Mouse (Mus musculus) right cerebral cortex, postnatal 25 days (tissue): Measurements from ENCODE around the gene Rnls.
"Not testable (repeated sequence)": the region's sequence is repeated elsewhere in the genome, so short reads cannot be mapped to it uniquely, and the experiment has no call there.

Experiments used
- DNase-seq: peaks from one replicate; pipeline ENCODE4 v3.0.0; 2022

Rnls gene

GRCm38 (mm10) chr19:33391651-33392382, at the start of gene Rnls:
Gene Rnls (minus strand): TSS chr19:33392295.
- peak; percentile 83 for DNase-seq

- DNase-seq, result no peak
Measured at GRCm38 (mm10) chr19:33429457-33429856, 37.4 kb upstream of the Rnls start.

- DNase-seq, result not testable (repeated sequence)
Measured at GRCm38 (mm10) chr19:33419368-33419767, 27.3 kb upstream of the Rnls start.

- no peak for DNase-seq
Measured at GRCm38 (mm10) chr19:33380825-33381224, 11.3 kb downstream of the Rnls start.

- DNase-seq, result no peak
Measured at GRCm38 (mm10) chr19:33380386-33380785, 11.7 kb downstream of the Rnls start.

- DNase-seq, result no peak
Measured at GRCm38 (mm10) chr19:33368808-33369207, 23.3 kb downstream of the Rnls start.

- DNase-seq, result peak; percentile 71
Measured at GRCm38 (mm10) chr19:33366661-33367060, 25.4 kb downstream of the Rnls start.

- DNase-seq, result no peak
Measured at GRCm38 (mm10) chr19:33357019-33357418, 35.1 kb downstream of the Rnls start.

- DNase-seq, result no peak
Measured at GRCm38 (mm10) chr19:33340119-33340518, 52.0 kb downstream of the Rnls start.

GRCm38 (mm10) chr19:33326706-33327641, 65.1 kb downstream of the Rnls start:
- no peak for DNase-seq

GRCm38 (mm10) chr19:33318785-33319184, 73.3 kb downstream of the Rnls start:
- peak; percentile 25 for DNase-seq

- DNase-seq, result peak; percentile 11
Measured at GRCm38 (mm10) chr19:33317130-33317529, 75.0 kb downstream of the Rnls start.

- no peak for DNase-seq
Measured at GRCm38 (mm10) chr19:33299726-33300292, 92.3 kb downstream of the Rnls start.

GRCm38 (mm10) chr19:33296338-33296737, 95.8 kb downstream of the Rnls start:
- no peak for DNase-seq

- DNase-seq, result no peak
Measured at GRCm38 (mm10) chr19:33282985-33283384, 109.1 kb downstream of the Rnls start.

GRCm38 (mm10) chr19:33276421-33276820, 115.7 kb downstream of the Rnls start:
- no peak for DNase-seq

- DNase-seq, result no peak
Measured at GRCm38 (mm10) chr19:33273676-33274075, 118.4 kb downstream of the Rnls start.

GRCm38 (mm10) chr19:33271571-33271970, 120.5 kb downstream of the Rnls start:
- no peak for DNase-seq

GRCm38 (mm10) chr19:33270231-33270630, 121.9 kb downstream of the Rnls start:
- DNase-seq, result no peak

- no peak for DNase-seq
Measured at GRCm38 (mm10) chr19:33268044-33268443, 124.1 kb downstream of the Rnls start.

- no peak for DNase-seq
Measured at GRCm38 (mm10) chr19:33265245-33265644, 126.8 kb downstream of the Rnls start.

- DNase-seq, result no peak
Measured at GRCm38 (mm10) chr19:33264224-33264993, 127.7 kb downstream of the Rnls start.

GRCm38 (mm10) chr19:33262421-33262820, 129.7 kb downstream of the Rnls start:
- no peak for DNase-seq
